Mouse (Mus musculus): ENCODE measurements around the gene 1700069L16Rik. TPM values are rescaled to one million over a fixed set of nuclear protein-coding genes. Genes with fewer than 3 reads are reported as not detected.

1700069L16Rik gene
- polyA plus RNA-seq, 1 experiment, result not detected

GRCm38 (mm10) chr5:113735345-113736112 is 11.0 kb upstream of the 1700069L16Rik start, which contains the start of gene Ficd:
Gene Ficd, plus strand, starts transcription at chr5:113735803.
- peak within 1 kb of the TSS; percentile 95 for H3K27ac ChIP-seq (ENCODE audit: insufficient read depth, low read depth, low read length)
- peaks cover 27% of the 10 kb centered on the region for H3K4me1 ChIP-seq (ENCODE audit: control insufficient read depth, insufficient read depth, low read length)
- WGBS, result under 1% methylated on average over 71 of the region's 71 CpGs
- H3K4me3 ChIP-seq (ENCODE audit: insufficient read depth, low read depth, low read length), result peak within 1 kb of the TSS; percentile 78
- TF ChIP-seq CTCF (IDR thresholded peaks at IDR 0.05; ENCODE audit: insufficient read depth, low read depth, low read length), result no peak
- TF ChIP-seq POLR2A (IDR thresholded peaks at IDR 0.05; ENCODE audit: insufficient read depth, low read depth, low read length), result peak; percentile 14; the same call in 1 of the 2 replicates

- TF ChIP-seq CTCF (IDR thresholded peaks at IDR 0.05; ENCODE audit: insufficient read depth, low read depth, low read length) (no peak), POLR2A (IDR thresholded peaks at IDR 0.05; ENCODE audit: insufficient read depth, low read depth, low read length) (no peak; the same call in 1 of the 2 replicates)
- Histone ChIP-seq H3K27ac (ENCODE audit: insufficient read depth, low read depth, low read length) (peak overlapping the region; percentile 95), H3K4me1 (ENCODE audit: control insufficient read depth, insufficient read depth, low read length) (peaks cover 33% of the 10 kb centered on the region), H3K4me3 (ENCODE audit: insufficient read depth, low read depth, low read length) (peak overlapping the region; percentile 46)
- 25% methylated on average over 7 of the region's 7 CpGs for WGBS
Observed at GRCm38 (mm10) chr5:113735023-113735344, 10.4 kb upstream of the 1700069L16Rik start.

- no peak for TF ChIP-seq POLR2A (IDR thresholded peaks at IDR 0.05; ENCODE audit: insufficient read depth, low read depth, low read length)
- TF ChIP-seq CTCF (IDR thresholded peaks at IDR 0.05; ENCODE audit: insufficient read depth, low read depth, low read length), result no peak
- peaks cover 33% of the 10 kb centered on the region for H3K4me1 ChIP-seq (ENCODE audit: control insufficient read depth, insufficient read depth, low read length)
- no peak overlapping the region for H3K27ac ChIP-seq (ENCODE audit: insufficient read depth, low read depth, low read length)
- WGBS, result 69% methylated on average over 5 of the region's 5 CpGs
- no peak overlapping the region for H3K4me3 ChIP-seq (ENCODE audit: insufficient read depth, low read depth, low read length)
Observed at GRCm38 (mm10) chr5:113734376-113734775, 9.8 kb upstream of the 1700069L16Rik start.

GRCm38 (mm10) chr5:113732182-113732581 is 7.6 kb upstream of the 1700069L16Rik start:
- WGBS, result 30% methylated on average over 6 of the region's 6 CpGs
- Histone ChIP-seq H3K4me3 (ENCODE audit: insufficient read depth, low read depth, low read length) (no peak overlapping the region), H3K27ac (ENCODE audit: insufficient read depth, low read depth, low read length) (no peak overlapping the region), H3K4me1 (ENCODE audit: control insufficient read depth, insufficient read depth, low read length) (peaks cover 25% of the 10 kb centered on the region)
- no peak for TF ChIP-seq POLR2A (IDR thresholded peaks at IDR 0.05; ENCODE audit: insufficient read depth, low read depth, low read length)
- TF ChIP-seq CTCF (IDR thresholded peaks at IDR 0.05; ENCODE audit: insufficient read depth, low read depth, low read length), result peak; percentile 55

GRCm38 (mm10) chr5:113731174-113731573 is 6.6 kb upstream of the 1700069L16Rik start:
- TF ChIP-seq CTCF (IDR thresholded peaks at IDR 0.05; ENCODE audit: insufficient read depth, low read depth, low read length), result no peak
- TF ChIP-seq POLR2A (IDR thresholded peaks at IDR 0.05; ENCODE audit: insufficient read depth, low read depth, low read length), result no peak
- H3K4me3 ChIP-seq (ENCODE audit: insufficient read depth, low read depth, low read length), result no peak overlapping the region
- WGBS, result 85% methylated on average over 7 of the region's 7 CpGs
- peaks cover 18% of the 10 kb centered on the region for H3K4me1 ChIP-seq (ENCODE audit: control insufficient read depth, insufficient read depth, low read length)
- no peak overlapping the region for H3K27ac ChIP-seq (ENCODE audit: insufficient read depth, low read depth, low read length)

- 48% methylated on average over 7 of the region's 7 CpGs for WGBS
- TF ChIP-seq CTCF (IDR thresholded peaks at IDR 0.05; ENCODE audit: insufficient read depth, low read depth, low read length) (no peak), POLR2A (IDR thresholded peaks at IDR 0.05; ENCODE audit: insufficient read depth, low read depth, low read length) (no peak)
- H3K4me1 ChIP-seq (ENCODE audit: control insufficient read depth, insufficient read depth, low read length), result peaks cover 18% of the 10 kb centered on the region
- no peak overlapping the region for H3K4me3 ChIP-seq (ENCODE audit: insufficient read depth, low read depth, low read length)
- no peak overlapping the region for H3K27ac ChIP-seq (ENCODE audit: insufficient read depth, low read depth, low read length)
Observed at GRCm38 (mm10) chr5:113730641-113731121, 6.1 kb upstream of the 1700069L16Rik start.

GRCm38 (mm10) chr5:113728691-113729090 is 4.1 kb upstream of the 1700069L16Rik start:
- Histone ChIP-seq H3K27ac (ENCODE audit: insufficient read depth, low read depth, low read length) (no peak overlapping the region), H3K4me3 (ENCODE audit: insufficient read depth, low read depth, low read length) (no peak overlapping the region), H3K4me1 (ENCODE audit: control insufficient read depth, insufficient read depth, low read length) (peaks cover 16% of the 10 kb centered on the region)
- 91% methylated on average over 7 of the region's 7 CpGs for WGBS
- TF ChIP-seq CTCF (IDR thresholded peaks at IDR 0.05; ENCODE audit: insufficient read depth, low read depth, low read length), result no peak

- Histone ChIP-seq H3K4me3 (ENCODE audit: insufficient read depth, low read depth, low read length) (no peak overlapping the region), H3K27ac (ENCODE audit: insufficient read depth, low read depth, low read length) (no peak overlapping the region), H3K4me1 (ENCODE audit: control insufficient read depth, insufficient read depth, low read length) (peaks cover 16% of the 10 kb centered on the region)
- 82% methylated on average over 7 of the region's 7 CpGs for WGBS
- no peak for TF ChIP-seq CTCF (IDR thresholded peaks at IDR 0.05; ENCODE audit: insufficient read depth, low read depth, low read length)
Observed at GRCm38 (mm10) chr5:113728011-113728410, 3.4 kb upstream of the 1700069L16Rik start.

GRCm38 (mm10) chr5:113727238-113727637 is 2.7 kb upstream of the 1700069L16Rik start:
- TF ChIP-seq CTCF (IDR thresholded peaks at IDR 0.05; ENCODE audit: insufficient read depth, low read depth, low read length), result no peak
- no peak for TF ChIP-seq POLR2A (IDR thresholded peaks at IDR 0.05; ENCODE audit: insufficient read depth, low read depth, low read length)
- H3K4me1 ChIP-seq (ENCODE audit: control insufficient read depth, insufficient read depth, low read length), result peaks cover 16% of the 10 kb centered on the region
- no peak overlapping the region for H3K27ac ChIP-seq (ENCODE audit: insufficient read depth, low read depth, low read length)
- WGBS, result 77% methylated on average over 12 of the region's 12 CpGs
- H3K4me3 ChIP-seq (ENCODE audit: insufficient read depth, low read depth, low read length), result no peak overlapping the region

Measured in olfactory bulb, adult 2 months (tissue).